Mouse (Mus musculus): ENCODE results near the gene Wbp1l. TPM values are rescaled to one million over a fixed set of nuclear protein-coding genes. Genes with fewer than 3 reads are reported as not detected.

The Wbp1l gene
- polyA plus RNA-seq, 2 experiments = 42.6 to 44.0 TPM

DNA sequence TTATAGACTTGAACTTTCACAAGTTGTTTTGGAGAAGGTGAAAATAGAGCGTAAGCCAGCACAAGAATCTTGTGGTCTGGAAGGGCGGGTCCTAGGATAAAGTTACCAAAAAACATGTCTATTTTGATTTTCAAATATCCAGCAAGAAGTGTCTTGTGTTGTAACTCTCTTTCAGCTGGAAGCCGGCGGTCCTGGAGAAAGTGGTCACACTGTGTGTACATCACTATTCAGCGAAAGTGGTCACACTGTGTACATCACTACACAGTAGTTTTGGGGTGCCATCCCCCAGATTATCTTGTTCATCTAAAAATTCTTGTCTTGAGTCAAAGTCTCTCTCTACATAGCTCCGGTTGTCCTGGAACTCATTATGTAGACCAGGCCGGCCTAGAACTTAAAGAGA is 9.3 kb downstream of the Wbp1l start:
- no peaks in the 10 kb centered on the region; the same call in 1 of the 2 replicates for H3K4me1 ChIP-seq (ENCODE audit: control insufficient read depth, insufficient read depth, low read length)
- H3K36me3 ChIP-seq (ENCODE audit: control insufficient read depth, insufficient read depth, low read length) = peaks cover 47% of the 10 kb centered on the region
- 92% methylated on average over 7 of the region's 7 CpGs for WGBS
- DNase-seq (ENCODE audit: low spot score) = no peak
- ATAC-seq (ENCODE audit: low FRiP score, low read depth) = no peak
- H3K4me2 ChIP-seq (replicated peaks; ENCODE audit: low read depth, low read length, severe bottlenecking) = no peak overlapping the region
- no peaks in the 10 kb centered on the region for H3K27me3 ChIP-seq (ENCODE audit: control insufficient read depth, insufficient read depth, low read length)
- no peak overlapping the region for H3K27ac ChIP-seq (replicated peaks; ENCODE audit: low read depth, low read length)
- no peak for TF ChIP-seq POLR2A (IDR thresholded peaks at IDR 0.05; ENCODE audit: borderline replicate concordance, extremely low read depth, insufficient read depth, insufficient read length)
- H3K4me3 ChIP-seq (replicated peaks; ENCODE audit: low read length) = no peak overlapping the region
- H3K9me3 ChIP-seq (ENCODE audit: control insufficient read depth, low read length) = no peaks in the 10 kb centered on the region
- H3K9ac ChIP-seq (ENCODE audit: low read depth, low read length, severe bottlenecking) = no peak overlapping the region

DNA sequence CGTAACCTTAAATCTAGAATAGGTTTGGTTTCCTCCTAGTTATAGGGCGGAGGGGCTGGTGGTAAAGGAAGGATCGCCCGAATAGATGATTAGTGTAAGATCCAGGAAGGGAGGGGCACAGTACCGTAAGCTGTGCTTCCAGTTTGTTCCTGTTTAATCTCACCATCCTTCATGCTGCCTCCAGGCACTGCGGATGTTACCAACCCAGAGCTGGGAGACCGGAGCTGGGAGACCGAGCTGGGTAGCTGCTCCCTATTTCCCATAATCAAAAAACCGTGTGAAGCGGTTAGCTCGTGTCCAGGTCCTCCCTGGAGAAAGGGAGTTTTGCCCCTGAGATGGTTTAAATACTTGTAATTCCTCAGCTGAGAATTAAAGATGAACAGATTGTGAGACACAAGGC is 17.5 kb downstream of the Wbp1l start:
- H3K9me3 ChIP-seq (ENCODE audit: control insufficient read depth, low read length) = no peaks in the 10 kb centered on the region
- DNase-seq (ENCODE audit: low spot score) = no peak
- no peak for ATAC-seq (ENCODE audit: low FRiP score, low read depth)
- H3K4me1 ChIP-seq (ENCODE audit: control insufficient read depth, insufficient read depth, low read length) = peaks cover 6% of the 10 kb centered on the region
- 70% methylated on average over 11 of the region's 11 CpGs for WGBS
- no peak overlapping the region for H3K27ac ChIP-seq (replicated peaks; ENCODE audit: low read depth, low read length)
- no peaks in the 10 kb centered on the region for H3K27me3 ChIP-seq (ENCODE audit: control insufficient read depth, insufficient read depth, low read length)
- H3K9ac ChIP-seq (ENCODE audit: low read depth, low read length, severe bottlenecking) = no peak overlapping the region
- no peak overlapping the region for H3K4me3 ChIP-seq (replicated peaks; ENCODE audit: low read length)
- H3K4me2 ChIP-seq (replicated peaks; ENCODE audit: low read depth, low read length, severe bottlenecking) = no peak overlapping the region
- no peak for TF ChIP-seq POLR2A (IDR thresholded peaks at IDR 0.05; ENCODE audit: borderline replicate concordance, extremely low read depth, insufficient read depth, insufficient read length)
- peaks cover 12% of the 10 kb centered on the region for H3K36me3 ChIP-seq (ENCODE audit: control insufficient read depth, insufficient read depth, low read length)

DNA sequence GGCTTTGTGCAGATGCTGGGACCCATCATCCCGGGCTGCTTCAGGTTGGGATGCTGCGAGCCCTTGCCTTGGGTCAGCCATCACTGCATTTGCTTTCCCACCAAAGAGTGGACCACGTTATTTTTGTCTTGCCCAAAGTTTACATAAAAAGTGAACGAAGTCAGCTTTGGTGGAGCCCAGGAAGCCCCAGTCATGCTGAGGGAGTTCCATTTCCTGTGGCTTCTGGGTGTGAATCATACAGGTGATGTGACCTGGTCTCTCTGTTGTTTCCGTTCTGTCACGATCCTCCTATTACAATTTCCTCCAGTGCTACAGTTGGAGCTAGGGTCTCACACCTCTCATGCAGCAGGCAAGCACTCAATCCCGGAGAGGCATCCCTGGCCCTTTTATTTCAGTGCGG is 18.5 kb downstream of the Wbp1l start:
- H3K27me3 ChIP-seq (ENCODE audit: control insufficient read depth, insufficient read depth, low read length) = no peaks in the 10 kb centered on the region
- H3K9me3 ChIP-seq (ENCODE audit: control insufficient read depth, low read length) = no peaks in the 10 kb centered on the region
- H3K27ac ChIP-seq (replicated peaks; ENCODE audit: low read depth, low read length) = no peak overlapping the region
- WGBS = 90% methylated on average over 8 of the region's 8 CpGs
- DNase-seq (ENCODE audit: low spot score) (no peak), ATAC-seq (ENCODE audit: low FRiP score, low read depth) (no peak)
- H3K4me2 ChIP-seq (replicated peaks; ENCODE audit: low read depth, low read length, severe bottlenecking) = no peak overlapping the region
- peaks cover 16% of the 10 kb centered on the region for H3K4me1 ChIP-seq (ENCODE audit: control insufficient read depth, insufficient read depth, low read length)
- peaks cover 11% of the 10 kb centered on the region for H3K36me3 ChIP-seq (ENCODE audit: control insufficient read depth, insufficient read depth, low read length)
- H3K9ac ChIP-seq (ENCODE audit: low read depth, low read length, severe bottlenecking) = no peak overlapping the region
- H3K4me3 ChIP-seq (replicated peaks; ENCODE audit: low read length) = no peak overlapping the region
- no peak for TF ChIP-seq POLR2A (IDR thresholded peaks at IDR 0.05; ENCODE audit: borderline replicate concordance, extremely low read depth, insufficient read depth, insufficient read length)

DNA sequence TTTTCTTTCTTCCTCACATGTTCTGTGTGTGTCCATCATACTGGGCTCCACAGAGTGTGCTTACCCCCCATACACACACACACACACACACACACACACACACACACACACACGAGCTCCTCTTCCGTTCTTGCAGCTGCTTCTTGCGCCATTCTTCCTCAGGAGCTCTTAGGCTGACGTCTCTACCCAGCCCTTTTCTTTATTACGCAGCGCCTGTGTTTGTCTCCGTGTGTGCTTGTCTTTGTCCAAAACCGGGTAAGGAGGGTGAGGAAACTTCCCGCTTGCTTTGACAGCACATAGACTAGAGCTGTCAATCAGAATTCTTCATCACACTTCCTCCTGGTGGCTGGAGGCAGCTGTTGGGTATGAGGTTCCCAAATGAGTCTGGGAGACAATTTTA is 19.4 kb downstream of the Wbp1l start:
- H3K27ac ChIP-seq (replicated peaks; ENCODE audit: low read depth, low read length) = no peak overlapping the region
- DNase-seq (ENCODE audit: low spot score) = no peak

DNA sequence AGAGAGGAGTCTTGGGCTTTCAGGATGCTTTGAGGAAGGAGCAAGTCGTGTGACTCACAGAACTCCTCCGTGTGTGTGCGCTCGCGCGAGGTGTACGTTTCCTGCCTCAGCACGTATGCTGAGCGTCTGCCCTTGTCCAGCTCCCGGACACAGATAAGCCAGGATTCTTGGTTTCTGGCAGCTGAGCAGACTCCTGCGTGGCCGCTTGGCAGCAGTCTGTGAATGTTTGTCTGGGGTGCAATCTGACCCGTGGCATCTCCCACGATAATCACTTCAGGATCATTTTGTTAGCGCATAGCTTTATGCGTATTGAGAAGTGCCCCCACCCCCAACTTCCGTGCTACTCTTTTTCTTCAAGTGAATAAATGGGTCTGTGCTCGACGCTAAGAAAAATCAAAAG is 20.1 kb downstream of the Wbp1l start:
- ATAC-seq (ENCODE audit: low FRiP score, low read depth) = no peak
- WGBS = 81% methylated on average over 19 of the region's 19 CpGs
- no peak overlapping the region for H3K27ac ChIP-seq (replicated peaks; ENCODE audit: low read depth, low read length)
- H3K4me3 ChIP-seq (replicated peaks; ENCODE audit: low read length) = no peak overlapping the region
- H3K4me2 ChIP-seq (replicated peaks; ENCODE audit: low read depth, low read length, severe bottlenecking) = no peak overlapping the region
- no peak for DNase-seq (ENCODE audit: low spot score)
- no peaks in the 10 kb centered on the region for H3K9me3 ChIP-seq (ENCODE audit: control insufficient read depth, low read length)
- TF ChIP-seq POLR2A (IDR thresholded peaks at IDR 0.05; ENCODE audit: borderline replicate concordance, extremely low read depth, insufficient read depth, insufficient read length) = no peak
- no peak overlapping the region for H3K9ac ChIP-seq (ENCODE audit: low read depth, low read length, severe bottlenecking)
- peaks cover 31% of the 10 kb centered on the region for H3K4me1 ChIP-seq (ENCODE audit: control insufficient read depth, insufficient read depth, low read length)
- peaks cover 4% of the 10 kb centered on the region for H3K36me3 ChIP-seq (ENCODE audit: control insufficient read depth, insufficient read depth, low read length)
- no peaks in the 10 kb centered on the region for H3K27me3 ChIP-seq (ENCODE audit: control insufficient read depth, insufficient read depth, low read length)

More for the DNA sequence above, 19.4 kb downstream of the Wbp1l start:
- Histone ChIP-seq H3K9ac (ENCODE audit: low read depth, low read length, severe bottlenecking) (no peak overlapping the region), H3K4me3 (replicated peaks; ENCODE audit: low read length) (no peak overlapping the region), H3K4me2 (replicated peaks; ENCODE audit: low read depth, low read length, severe bottlenecking) (no peak overlapping the region), H3K27me3 (ENCODE audit: control insufficient read depth, insufficient read depth, low read length) (no peaks in the 10 kb centered on the region), H3K4me1 (ENCODE audit: control insufficient read depth, insufficient read depth, low read length) (peaks cover 24% of the 10 kb centered on the region), H3K36me3 (ENCODE audit: control insufficient read depth, insufficient read depth, low read length) (peaks cover 5% of the 10 kb centered on the region), H3K9me3 (ENCODE audit: control insufficient read depth, low read length) (no peaks in the 10 kb centered on the region)
- ATAC-seq (ENCODE audit: low FRiP score, low read depth) = no peak
- 82% methylated on average over 9 of the region's 9 CpGs for WGBS
- TF ChIP-seq POLR2A (IDR thresholded peaks at IDR 0.05; ENCODE audit: borderline replicate concordance, extremely low read depth, insufficient read depth, insufficient read length) = no peak

DNA sequence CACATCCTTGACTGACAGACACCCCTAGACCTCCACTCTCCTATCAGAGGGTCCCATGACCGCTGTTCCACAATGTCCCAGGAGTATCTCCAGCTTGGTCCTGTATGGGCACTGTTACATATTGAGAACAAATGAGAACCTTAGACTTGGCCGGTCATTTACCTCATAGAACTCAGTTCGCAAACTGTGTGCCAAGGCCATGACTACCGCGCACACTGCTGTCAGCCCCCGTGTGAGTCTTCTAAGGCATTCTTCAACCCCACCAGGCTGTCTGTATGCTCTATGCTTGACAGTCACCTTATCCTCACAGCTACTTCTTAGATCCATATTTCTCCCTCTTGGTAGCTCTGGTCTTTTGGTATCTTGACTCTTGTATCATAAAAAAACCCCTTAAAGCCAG is 20.6 kb downstream of the Wbp1l start:
- peaks cover 36% of the 10 kb centered on the region for H3K4me1 ChIP-seq (ENCODE audit: control insufficient read depth, insufficient read depth, low read length)
- H3K27ac ChIP-seq (replicated peaks; ENCODE audit: low read depth, low read length) = no peak overlapping the region
- DNase-seq (ENCODE audit: low spot score) (no peak), ATAC-seq (ENCODE audit: low FRiP score, low read depth) (no peak)
- H3K27me3 ChIP-seq (ENCODE audit: control insufficient read depth, insufficient read depth, low read length) = no peaks in the 10 kb centered on the region
- no peaks in the 10 kb centered on the region for H3K9me3 ChIP-seq (ENCODE audit: control insufficient read depth, low read length)
- WGBS = 93% methylated on average over 6 of the region's 6 CpGs
- peaks cover 4% of the 10 kb centered on the region; the same call in 1 of the 2 replicates for H3K36me3 ChIP-seq (ENCODE audit: control insufficient read depth, insufficient read depth, low read length)
- H3K4me2 ChIP-seq (replicated peaks; ENCODE audit: low read depth, low read length, severe bottlenecking) = no peak overlapping the region
- no peak for TF ChIP-seq POLR2A (IDR thresholded peaks at IDR 0.05; ENCODE audit: borderline replicate concordance, extremely low read depth, insufficient read depth, insufficient read length)
- no peak overlapping the region for H3K9ac ChIP-seq (ENCODE audit: low read depth, low read length, severe bottlenecking)
- H3K4me3 ChIP-seq (replicated peaks; ENCODE audit: low read length) = no peak overlapping the region

All from limb, embryonic 14.5 days (tissue).